Mouse (Mus musculus): Measurements from ENCODE around the gene Clta.

Gene Clta

DNA sequence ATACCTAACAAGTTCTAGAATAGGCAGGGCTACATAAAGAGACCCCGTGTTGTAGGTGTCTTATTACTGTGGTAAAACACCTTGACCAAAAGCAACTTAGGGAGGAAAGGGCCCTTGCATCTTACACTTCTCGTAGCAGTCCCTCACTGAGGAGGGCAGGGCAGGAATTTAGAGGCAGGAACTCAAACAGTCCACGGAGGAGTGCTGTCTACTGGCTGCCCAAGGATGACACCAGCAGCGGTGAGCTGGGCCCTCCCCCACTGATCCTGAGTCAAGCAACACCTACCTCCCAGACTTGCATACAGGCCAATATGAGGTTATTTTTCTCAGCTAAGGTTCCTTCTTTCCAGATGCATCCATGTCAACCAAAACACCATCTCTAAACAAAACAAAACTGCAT, 24.0 kb upstream of the Clta start:
- no peak for DNase-seq (ENCODE audit: low read depth, low spot score)

DNA sequence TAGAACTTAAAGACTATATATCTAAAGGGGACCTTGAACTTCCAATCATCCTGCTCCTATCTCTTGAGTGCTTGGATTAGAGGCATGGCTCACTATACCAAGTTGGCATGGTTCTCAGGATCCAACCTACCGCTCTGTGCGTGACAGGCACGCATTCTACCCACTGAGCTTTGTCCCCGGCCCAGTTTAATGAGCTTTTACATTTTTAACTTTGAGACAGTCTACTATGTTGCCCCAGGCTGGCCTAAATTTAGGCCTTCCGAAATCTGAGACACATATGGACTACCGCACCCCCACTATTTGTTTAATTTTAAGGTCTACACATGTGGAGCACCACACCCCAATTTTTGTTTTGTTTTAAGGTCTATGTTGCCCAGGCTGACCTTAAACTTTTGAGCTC, 23.4 kb upstream of the Clta start:
- no peak for DNase-seq (ENCODE audit: low read depth, low spot score)

DNA sequence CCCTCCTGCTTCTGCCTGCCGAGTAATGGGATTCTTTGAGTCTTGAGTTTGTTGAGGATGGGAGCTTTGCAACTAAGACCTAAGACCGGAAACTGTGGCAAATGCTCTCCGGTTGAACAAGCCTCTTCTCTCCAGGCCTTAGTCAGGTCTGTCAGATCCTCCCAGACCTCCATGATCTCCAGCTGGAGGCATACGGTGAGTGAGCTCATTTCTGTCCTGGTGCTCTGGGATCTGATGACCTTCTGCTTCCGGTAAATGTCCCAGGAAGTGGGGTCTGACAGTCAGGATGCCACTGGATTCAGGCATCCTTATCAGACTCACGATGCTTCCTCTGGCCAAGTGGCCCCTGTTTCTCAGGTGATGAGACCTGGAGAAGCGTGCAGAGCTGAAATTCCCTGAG, 23.0 kb upstream of the Clta start:
- DNase-seq (ENCODE audit: low read depth, low spot score), result no peak

DNA sequence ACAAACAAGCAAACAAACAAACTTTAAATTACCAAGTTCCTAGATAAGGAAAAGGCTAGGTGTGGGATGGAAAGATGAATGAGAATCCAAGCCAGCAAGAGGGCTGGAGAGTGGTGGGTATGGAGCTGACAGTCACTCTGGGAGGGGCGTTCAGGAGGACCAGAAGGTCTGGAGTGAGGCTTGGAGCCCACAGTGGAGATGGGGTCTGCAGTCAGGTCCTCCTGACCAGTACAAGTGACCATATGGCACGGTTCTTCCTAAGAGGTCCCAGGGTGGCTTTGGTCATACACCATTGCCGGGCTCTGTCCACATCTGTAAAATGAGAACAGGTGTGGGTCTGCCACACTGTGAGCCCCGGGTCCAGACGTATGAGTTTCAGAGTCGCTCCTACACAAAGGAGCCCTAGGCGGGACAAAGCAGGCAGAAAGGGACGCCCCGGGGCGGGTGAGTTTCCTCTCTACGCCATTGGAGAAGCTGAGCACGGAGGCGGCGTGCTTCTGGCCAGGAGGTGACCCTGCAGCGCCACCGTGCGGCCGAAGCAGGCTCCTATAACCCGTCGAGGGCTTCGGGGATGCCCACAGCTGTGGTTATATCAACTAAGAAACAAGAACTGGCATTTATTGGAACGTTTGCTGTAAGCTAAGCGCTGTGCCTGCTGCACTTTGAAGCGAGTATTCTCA, 22.1 kb upstream of the Clta start:
- peak; percentile 92 for DNase-seq (ENCODE audit: low read depth, low spot score)

DNA sequence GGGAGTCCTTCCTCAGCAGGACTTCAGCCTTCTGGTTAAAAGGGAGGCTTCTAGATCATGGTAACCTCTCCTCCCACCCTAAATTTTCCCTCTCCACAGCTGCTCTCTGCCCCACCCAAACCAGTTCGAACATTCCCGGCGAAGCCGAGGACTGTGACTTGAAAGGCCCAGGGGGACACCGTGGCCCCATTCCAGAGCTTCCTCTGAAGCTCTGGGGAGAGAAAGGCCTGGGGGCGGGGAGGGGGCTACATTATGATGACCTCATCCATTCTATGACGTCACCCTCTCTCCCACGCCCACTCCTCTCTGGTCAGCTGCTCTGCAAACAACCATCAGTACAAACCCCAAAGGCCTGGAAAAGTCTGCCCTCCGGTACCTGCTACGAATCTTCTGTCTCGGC, 21.1 kb upstream of the Clta start, which contains the start of gene Ccin:
TSS of gene Ccin (plus strand) at position 303 of the 400 bp plus-strand sequence.
- DNase-seq (ENCODE audit: low read depth, low spot score), result no peak

DNA sequence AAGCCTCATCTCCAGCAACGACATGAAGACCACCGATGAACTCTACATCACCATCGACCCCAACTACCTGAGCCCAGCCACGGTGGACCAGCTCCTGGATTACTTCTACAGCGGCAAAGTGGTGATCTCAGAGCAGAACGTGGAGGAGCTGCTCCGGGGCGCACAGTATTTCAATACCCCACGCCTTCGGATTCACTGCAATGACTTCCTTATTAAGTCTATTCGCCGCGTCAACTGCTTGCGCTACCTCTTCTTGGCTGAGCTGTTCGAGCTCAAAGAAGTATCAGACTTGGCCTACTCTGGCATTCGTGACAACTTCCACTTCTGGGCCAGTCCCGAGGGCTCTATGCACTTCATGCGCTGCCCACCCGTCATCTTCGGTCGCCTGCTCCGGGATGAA, 20.5 kb upstream of the Clta start:
- no peak for DNase-seq (ENCODE audit: low read depth, low spot score)

DNA sequence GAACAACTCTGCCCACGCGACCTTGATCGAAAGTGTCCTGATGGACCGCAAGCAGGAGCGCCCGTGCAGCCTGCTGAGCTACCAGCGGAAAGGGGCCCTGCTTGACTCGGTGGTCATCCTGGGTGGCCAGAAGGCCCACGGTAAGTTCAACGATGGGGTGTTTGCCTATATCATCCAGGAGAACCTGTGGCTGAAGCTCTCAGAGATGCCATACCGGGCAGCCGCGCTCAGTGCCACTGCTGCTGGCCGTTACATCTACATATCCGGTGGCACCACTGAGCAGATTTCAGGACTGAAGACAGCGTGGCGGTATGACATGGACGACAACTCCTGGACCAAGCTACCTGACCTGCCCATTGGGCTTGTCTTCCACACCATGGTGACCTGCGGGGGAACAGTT, 19.9 kb upstream of the Clta start:
- DNase-seq (ENCODE audit: low read depth, low spot score), result no peak

DNA sequence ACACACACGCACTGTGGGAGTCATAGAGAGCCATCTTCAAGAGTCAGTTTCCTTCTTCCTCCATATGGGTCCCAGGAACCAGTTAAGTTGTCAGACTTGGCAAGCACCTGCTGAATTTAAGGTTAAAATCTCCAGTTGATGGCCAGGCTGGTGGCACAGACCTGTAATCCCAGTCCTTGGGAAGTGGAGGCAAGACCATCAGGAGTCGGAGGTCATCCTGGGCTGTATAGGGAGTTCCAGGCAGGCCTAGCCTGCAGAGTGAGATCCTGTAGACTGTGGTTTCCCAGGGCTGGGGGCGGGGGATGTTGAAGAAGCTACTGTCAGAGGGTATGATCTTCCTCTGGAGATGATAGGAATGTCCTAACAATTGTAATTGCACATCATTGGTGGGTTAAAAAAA, 15.3 kb upstream of the Clta start:
- DNase-seq (ENCODE audit: low read depth, low spot score), result no peak

DNA sequence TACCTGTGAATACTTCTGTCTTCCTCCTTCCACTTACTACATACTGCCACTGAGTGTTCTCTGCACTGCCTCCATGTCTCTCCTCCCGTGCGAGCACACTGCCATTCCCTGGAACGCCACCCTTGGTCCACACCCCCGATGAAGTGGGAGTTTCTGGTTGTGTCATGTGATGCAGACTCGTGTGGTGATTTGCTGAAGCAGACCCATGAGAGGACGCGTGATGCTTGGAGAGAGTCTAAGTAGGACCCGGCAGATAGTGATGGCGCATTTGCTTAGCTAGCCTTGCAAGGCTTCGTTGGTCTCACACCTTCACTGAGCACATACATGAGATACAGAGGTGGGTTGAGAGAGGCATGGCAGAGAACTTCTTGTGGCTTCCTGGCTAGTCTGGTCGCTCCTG, 11.2 kb upstream of the Clta start:
- DNase-seq (ENCODE audit: low read depth, low spot score), result no peak

DNA sequence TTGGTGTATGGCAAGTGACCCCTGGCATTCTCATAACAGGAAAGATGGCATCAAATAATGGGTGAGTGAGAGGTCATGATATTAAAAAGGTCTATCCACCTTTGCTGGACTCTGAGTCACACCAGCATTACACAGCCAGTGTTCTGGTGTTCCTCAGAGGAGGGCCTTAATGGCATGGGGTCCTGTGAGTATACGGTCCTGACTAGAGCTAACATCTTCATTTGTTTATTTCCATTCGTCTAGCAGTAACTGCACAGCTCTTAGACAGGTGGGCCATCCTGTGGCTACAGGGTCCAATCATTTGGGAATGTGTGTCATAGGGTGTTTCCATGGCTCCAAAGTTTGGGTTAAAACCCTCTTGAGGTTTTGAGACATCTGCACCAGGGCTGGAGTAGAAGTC, 9.9 kb upstream of the Clta start:
- DNase-seq (ENCODE audit: low read depth, low spot score), result no peak

DNA sequence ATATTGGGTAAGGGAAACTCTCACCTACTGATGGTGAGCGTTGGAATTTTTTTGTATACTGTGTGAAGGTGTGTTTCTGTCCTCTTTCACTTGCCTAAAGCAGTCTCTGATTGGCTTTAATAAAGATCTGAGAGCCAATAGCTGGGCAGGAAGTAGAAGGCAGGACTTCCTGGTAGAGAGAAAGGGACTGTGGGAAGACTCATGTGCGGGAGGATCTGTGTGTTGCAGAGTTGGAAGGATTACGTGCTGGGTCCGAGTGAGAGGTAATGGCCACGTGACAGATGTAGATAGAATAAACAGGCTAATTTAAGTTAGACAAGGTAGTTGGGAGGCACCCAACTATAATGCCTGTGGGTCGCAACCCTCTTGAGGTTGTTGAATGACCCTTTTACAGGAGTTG, 630 bp upstream of the Clta start:
- DNase-seq (ENCODE audit: low read depth, low spot score), result no peak

DNA sequence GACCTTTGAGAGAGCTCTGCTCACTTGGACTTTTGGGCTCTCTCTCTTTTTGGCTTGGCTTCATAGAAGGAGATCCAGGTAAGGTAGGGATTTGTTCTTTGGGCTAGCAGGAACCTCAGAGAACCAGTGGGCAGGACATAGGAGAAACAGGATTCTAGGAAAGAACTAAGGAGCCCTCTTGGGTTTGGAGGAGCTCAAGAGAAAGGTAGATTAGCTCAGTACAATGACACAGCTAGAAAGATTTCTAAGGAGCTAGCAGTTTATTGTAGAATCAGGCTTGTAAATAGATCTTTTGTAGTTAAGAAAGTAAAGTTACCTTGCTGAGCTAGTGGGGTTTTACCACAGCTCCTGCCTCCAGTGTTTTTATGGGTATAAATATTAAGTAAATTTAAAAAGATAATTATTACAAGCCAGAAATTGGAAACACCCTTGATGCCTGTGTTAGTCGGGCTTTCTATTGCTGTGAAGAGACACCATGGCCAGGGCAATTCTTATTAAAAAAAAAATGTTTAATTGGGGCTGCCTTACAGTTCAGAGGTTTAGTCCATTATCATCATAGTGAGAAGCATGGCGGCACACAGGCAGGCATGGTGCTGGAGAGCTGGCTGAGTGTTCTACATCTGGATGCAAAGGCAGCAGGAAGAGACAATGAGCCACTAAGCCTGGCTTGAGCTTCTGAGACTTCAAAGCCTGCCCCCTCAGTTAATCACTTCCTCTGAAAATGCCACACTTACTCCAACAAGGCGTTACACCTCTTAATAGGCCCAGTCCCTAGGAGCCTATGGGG, 564 bp downstream of the Clta start:
- no peak for DNase-seq (ENCODE audit: low read depth, low spot score)

DNA sequence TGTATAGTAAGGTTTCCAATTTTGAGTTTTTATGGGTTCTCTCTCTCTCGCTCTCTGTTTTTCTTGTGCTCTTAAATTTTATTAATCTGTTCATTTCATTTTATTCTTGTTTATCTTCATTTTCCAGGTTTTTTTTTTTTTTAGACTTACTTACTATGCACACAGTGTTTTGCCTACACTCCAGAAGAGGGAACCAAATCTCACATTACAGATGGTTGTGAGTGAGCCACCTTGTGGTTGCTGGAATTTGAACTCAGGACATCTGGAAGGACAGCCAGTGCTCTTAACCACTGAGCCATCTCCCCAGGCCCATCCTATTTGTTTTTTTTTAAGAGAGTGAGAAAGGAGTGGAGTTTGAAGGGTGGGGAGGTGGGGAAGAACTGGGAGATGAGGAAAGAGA, 5.9 kb downstream of the Clta start:
- DNase-seq (ENCODE audit: low read depth, low spot score), result no peak

DNA sequence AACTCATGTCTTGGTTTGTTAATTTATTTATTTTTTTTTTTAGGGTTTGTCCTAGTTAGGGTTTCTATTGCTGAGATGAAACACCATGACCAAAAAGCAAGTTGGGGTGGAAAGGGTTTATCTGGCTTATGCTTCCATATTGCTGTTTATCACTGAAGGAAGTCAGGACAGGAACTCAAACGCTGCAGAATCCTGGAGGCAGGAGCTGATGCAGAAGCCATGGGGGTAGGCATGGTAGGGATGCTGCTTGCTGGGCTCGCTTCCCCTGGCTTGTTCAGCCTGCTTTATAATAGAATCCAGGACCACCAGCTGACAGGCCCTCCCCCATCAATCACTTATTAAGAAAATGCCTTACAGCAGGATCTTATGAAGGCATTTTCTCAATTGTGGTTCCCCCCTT, 6.6 kb downstream of the Clta start:
- DNase-seq (ENCODE audit: low read depth, low spot score), result no peak

DNA sequence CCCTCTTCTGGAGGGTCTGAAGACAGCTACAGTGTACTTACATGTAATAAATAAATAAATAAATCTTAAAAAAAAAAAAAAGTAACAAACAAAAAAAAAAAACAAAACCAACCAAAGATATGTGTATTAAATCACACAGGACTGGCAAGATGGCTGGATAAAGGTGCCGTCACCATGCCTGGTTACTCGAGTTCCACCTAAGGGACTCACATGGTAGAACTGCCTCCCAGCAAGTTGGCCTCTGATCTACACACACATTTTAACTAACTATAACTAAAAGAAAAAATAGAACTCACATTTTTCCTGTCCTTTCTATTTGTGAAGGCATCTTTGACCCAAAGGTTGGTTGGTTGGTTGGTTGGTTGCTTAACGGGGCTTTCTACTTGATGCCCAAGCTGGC, 7.5 kb downstream of the Clta start:
- peak; percentile 23 for DNase-seq (ENCODE audit: low read depth, low spot score)

DNA sequence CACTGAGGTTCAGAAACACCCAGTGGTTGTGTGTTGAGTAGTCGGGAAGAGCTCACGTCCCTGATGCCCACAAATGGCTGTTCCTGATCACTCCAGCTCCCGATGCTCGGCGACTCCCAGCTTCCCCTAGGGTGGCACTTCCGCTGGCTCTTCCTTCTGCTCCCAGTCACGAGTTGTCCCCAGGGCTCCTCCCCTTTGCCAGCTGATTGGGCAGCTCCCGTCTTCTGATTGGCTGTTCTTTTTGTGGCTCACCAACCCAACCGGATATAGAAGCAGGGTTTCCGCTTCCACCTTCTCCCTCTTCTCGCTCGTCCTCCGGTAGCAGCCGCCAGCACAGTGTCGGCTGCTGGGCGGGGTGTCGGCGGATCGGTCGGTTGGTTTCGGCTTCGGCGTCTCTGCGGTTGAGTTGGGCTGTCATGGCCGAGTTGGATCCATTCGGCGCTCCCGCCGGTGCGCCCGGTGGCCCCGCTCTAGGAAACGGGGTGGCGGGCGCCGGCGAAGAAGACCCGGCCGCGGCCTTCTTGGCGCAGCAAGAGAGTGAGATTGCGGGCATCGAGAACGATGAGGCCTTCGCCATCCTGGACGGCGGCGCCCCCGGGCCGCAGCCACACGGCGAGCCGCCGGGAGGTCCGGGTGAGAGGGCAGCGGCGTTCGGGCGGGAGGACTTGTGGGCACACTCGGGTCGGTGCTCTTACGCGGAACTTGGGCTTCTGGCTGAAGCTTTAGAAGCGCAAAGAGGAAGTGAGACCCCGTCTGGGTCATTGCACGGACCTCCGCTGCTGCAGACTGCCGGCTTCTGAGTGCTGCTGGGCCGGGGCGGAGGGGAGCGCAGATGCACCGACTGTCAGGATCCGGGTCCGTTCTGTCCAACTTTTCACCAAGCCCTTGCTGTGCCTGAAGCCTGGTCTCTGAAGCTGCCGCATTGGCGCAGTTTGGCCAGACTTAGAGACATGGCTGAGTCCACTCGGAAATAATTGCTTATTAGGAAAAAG, 8.4 kb downstream of the Clta start:
- peak; percentile 94 for DNase-seq (ENCODE audit: low read depth, low spot score)

DNA sequence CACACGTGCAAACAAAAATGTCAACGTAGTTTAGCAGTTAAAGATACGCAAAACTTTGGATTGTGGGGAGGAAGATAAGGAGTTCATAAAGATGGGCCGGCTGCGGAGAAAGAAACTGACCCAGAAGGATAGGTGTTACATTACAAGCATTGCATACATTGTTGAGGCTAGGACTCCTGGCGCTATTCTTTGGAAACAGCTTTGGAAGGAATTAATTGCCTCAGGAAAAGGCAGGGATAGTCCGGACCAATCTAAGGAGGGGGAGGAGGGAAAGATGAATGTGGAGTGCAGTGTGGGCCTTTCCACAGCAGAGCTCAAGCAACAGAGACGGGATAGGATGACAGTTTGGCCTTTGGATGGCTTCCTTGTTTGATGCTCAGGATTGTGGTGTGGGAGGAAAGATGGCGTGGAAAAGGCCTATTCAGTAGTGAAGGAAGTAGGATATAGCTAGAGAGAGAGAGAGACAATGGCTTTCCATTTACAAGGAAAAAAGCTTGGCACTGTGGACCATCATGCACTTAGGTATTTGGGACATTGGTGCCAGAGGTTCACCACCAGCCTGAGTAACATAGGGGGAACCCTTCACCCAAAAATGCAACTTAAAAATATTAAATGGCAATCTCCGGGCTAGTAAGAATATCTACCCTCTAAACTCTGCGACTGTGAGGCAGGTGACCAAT, 9.3 kb downstream of the Clta start:
- no peak for DNase-seq (ENCODE audit: low read depth, low spot score)

DNA sequence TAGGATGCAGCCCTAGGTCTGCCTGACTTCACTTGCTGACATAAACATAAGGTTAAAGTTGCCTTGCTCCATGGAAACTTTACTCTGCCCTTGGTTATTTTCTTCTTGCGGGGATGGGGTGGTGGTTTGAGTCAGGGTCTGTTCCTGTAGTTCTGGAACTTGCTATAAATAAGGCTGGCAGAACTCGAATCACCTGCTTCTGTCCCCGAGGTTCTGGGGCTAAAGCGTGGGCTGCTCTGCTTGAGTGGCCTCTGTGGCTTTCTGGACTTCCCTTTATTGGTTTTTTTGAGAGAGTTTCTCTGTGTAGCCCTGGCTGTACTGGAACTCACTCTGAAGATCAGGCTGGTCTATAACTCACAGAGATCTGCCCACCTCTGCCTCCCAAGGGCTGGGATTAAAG, 11.8 kb downstream of the Clta start:
- DNase-seq (ENCODE audit: low read depth, low spot score), result no peak

DNA sequence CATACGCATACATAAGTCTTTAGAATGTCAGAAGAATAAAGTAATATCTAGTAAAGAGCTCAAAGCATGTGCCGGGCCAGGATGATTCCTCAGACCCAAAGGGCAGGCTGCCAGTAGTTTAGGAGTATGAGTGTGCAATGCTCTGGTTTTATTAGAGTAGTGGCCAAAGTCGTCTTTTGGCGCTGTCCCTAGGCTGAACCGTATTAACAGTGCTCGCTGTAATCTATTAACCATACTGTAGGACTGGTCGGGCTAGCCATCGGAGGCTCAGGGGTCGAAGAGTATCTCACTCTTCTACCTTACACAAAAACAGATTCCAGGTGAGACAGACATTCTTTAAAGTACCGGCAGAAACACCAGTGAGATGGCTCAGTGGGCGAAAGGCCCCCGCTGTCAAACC, 12.5 kb downstream of the Clta start:
- DNase-seq (ENCODE audit: low read depth, low spot score), result no peak

DNA sequence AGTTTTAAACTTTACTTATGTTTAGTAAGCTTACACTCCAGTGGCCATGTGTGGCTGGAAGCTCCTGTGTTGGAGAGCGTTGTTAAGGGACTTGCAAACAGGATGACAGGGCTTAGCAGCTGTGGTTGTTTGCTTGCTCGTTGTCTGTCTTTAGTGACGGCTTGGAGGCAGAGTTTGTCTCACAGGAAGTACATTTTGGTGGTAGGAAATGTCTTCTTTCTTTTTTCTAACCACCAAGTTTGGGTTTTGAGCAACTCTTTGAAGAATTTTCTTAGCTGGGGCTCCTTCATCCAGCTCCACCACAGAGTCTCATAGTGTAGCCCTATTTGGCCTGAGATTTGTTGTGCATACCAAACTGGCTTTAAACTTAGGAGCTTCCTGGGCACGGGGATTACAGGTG, 18.1 kb downstream of the Clta start:
- DNase-seq (ENCODE audit: low read depth, low spot score), result peak; percentile 90

DNA sequence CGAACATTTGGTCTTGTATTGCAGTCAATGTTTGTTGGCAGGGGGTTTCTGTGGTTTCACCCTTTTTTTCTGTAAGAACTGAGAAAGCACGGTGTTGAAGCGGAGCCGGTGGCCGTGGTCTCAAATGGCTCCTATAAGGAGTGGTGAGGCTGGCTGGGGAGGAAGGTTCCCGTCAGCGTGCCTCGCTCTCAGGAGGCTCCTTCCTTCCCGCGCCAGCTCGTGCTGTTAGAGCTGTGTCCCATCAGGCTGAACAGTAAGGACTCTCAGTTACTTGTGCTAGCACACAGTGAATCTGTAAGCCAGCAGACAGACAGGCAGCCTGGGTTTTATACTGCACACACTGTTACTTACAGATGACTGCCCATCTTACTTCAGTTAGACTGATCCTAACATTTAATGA, 18.5 kb downstream of the Clta start:
- DNase-seq (ENCODE audit: low read depth, low spot score), result no peak

DNA sequence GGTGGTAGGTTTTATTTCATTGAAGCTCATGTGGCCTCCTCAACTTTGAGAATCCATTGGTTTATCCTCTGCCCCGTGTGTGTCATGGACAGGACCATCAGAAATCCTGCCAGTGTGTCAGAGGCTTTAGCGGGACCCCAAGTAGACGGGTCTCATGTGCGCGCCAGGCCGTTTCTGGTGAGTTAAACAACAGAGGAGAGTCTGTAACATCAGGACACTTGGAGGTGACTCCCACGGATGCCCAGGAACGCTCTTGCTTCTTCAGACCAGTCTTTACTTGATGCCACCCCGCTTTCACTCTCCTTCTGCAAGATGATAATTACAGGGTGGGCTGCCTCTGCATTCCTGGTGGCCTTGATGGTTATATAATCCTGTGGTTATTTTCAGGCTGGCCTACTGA, 19.4 kb downstream of the Clta start:
- no peak for DNase-seq (ENCODE audit: low read depth, low spot score)

Data from CD4-positive helper T cell, adult 2 months (primary cell).